Mouse (Mus musculus) forebrain, embryonic 14.5 days (tissue): ENCODE results near the gene Il16. TPM values are rescaled to one million over a fixed set of nuclear protein-coding genes. Genes with fewer than 3 reads are reported as not detected.

Experiments used
- ATAC-seq: fragments of 200-750 bp; cut with Nextera tagmentation; 2 replicates; pipeline ENCODE4 v1.8.0; 2017; ENCODE audit warnings: mild to moderate bottlenecking, moderate library complexity
- DNase-seq: peaks from one replicate; pipeline ENCODE4 v3.0.0-alpha.2; 2015; ENCODE audit warnings: low spot score
- H3K27ac ChIP-seq: fragments of 300-500 bp; sonication (generic); 2 replicates; pipeline ENCODE4 v1.5.1; 2014; ENCODE audit warnings: low read depth, mild to moderate bottlenecking, control low read depth, low read length, moderate library complexity
- H3K27me3 ChIP-seq: fragments of 300-500 bp; sonication (generic); replicated peaks from 2 replicates; pipeline ENCODE4 v1.6.1; 2014; ENCODE audit warnings: low read length, control low read depth, mixed read lengths; ENCODE audit not compliant: control insufficient read depth, insufficient read depth
- H3K36me3 ChIP-seq: fragments of 300-500 bp; sonication (generic); 2 replicates; pipeline ENCODE4 v1.6.1; 2014; ENCODE audit warnings: low read length, control low read depth; ENCODE audit not compliant: control insufficient read depth, insufficient read depth
- H3K4me1 ChIP-seq: fragments of 300-500 bp; sonication (generic); 2 replicates; pipeline ENCODE4 v1.6.1; 2014; ENCODE audit warnings: antibody characterized with exemption, low read length, control low read depth; ENCODE audit not compliant: control insufficient read depth, insufficient read depth
- H3K4me2 ChIP-seq: fragments of 300-500 bp; sonication (generic); 2 replicates; pipeline ENCODE4 v1.6.1; 2014; ENCODE audit warnings: mild to moderate bottlenecking, control low read depth, low read length
- H3K4me3 ChIP-seq: fragments of 300-500 bp; sonication (generic); 2 replicates; pipeline ENCODE4 v1.5.1; 2014; ENCODE audit warnings: low read depth, low read length, control low read depth
- H3K9ac ChIP-seq: fragments of 300-500 bp; sonication (generic); 2 replicates; pipeline ENCODE4 v1.6.1; 2014; ENCODE audit warnings: mild to moderate bottlenecking, low read length, control low read depth, moderate library complexity
- H3K9me3 ChIP-seq: fragments of 300-500 bp; sonication (generic); replicated peaks from 2 replicates; pipeline ENCODE4 v1.6.1; 2016; ENCODE audit warnings: low read length, control low read depth, mixed read lengths; ENCODE audit not compliant: control insufficient read depth
- whole genome bisulfite sequencing: fragments of 180-500 bp; shearing (Covaris S2); extraction: QIAGEN DNeasy Blood & Tissue Kit; methylation state at CpG from one replicate; pipeline ENCODE4 v1.1.7; 2014; 5-methylcytosine and 5-hydroxymethylcytosine counted together
- polyA plus RNA-seq: library from polyadenylated mRNA; unstranded; fragments of >200 nt; fragmentation: Nextera tagmentation; extraction: Ambion mirVana; gene quantifications from 2 replicates; pipeline ENCODE4 v1.2.1, GENCODE M21; 2014

Il16 gene
- polyA plus RNA-seq, 1 experiment from 2014 or later = 0.91 TPM

- no peak for DNase-seq
- 87% methylated on average over 6 of the region's 6 CpGs for WGBS
- H3K4me3 ChIP-seq = no peak overlapping the region
- H3K4me2 ChIP-seq = no peak overlapping the region
- no peaks in the 10 kb centered on the region for H3K4me1 ChIP-seq
- no peaks in the 10 kb centered on the region for H3K27me3 ChIP-seq
- no peak overlapping the region for H3K27ac ChIP-seq
- no peak overlapping the region for H3K9ac ChIP-seq
- no peak for ATAC-seq
- H3K9me3 ChIP-seq = no peaks in the 10 kb centered on the region
- H3K36me3 ChIP-seq = no peaks in the 10 kb centered on the region
Measured at GRCm38 (mm10) chr7:83731297-83731696, 14.2 kb downstream of the Il16 start.

- no peak for ATAC-seq
- 84% methylated on average over 5 of the region's 5 CpGs for WGBS
Measured at GRCm38 (mm10) chr7:83726936-83727632, 18.4 kb downstream of the Il16 start.

DNA sequence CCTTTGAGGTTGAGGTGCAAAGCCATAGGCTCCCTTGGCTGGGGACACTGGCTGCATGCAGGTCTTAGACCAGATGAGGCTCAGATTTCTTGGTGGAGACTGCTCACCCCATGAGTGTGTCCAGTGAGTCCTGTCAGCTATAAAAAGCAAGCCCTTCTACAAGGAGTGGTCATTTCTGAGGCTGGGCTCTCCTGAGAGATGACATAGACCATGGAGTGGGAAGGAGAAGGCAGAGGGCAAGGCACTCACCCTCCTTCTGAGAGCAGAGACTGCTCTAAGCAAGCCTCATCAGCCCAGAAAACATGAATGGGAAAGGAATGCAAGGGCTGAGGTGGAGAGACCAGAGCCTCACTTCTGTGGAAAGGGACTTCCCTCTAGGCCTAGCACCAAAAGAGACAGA, 19.7 kb downstream of the Il16 start:
- DNase-seq = no peak
- Histone ChIP-seq H3K9ac (no peak overlapping the region), H3K9me3 (no peaks in the 10 kb centered on the region), H3K4me3 (no peak overlapping the region), H3K4me1 (no peaks in the 10 kb centered on the region), H3K27ac (no peak overlapping the region), H3K36me3 (no peaks in the 10 kb centered on the region), H3K4me2 (no peak overlapping the region), H3K27me3 (no peaks in the 10 kb centered on the region)
- ATAC-seq = no peak

More at GRCm38 (mm10) chr7:83726936-83727632, 18.4 kb downstream of the Il16 start:
- H3K4me3 ChIP-seq = no peak overlapping the region
- H3K4me1 ChIP-seq = no peaks in the 10 kb centered on the region
- no peaks in the 10 kb centered on the region for H3K9me3 ChIP-seq
- H3K9ac ChIP-seq = no peak overlapping the region
- H3K27ac ChIP-seq = no peak overlapping the region
- H3K36me3 ChIP-seq = no peaks in the 10 kb centered on the region
- H3K4me2 ChIP-seq = no peak overlapping the region
- DNase-seq = no peak
- no peaks in the 10 kb centered on the region for H3K27me3 ChIP-seq

DNA sequence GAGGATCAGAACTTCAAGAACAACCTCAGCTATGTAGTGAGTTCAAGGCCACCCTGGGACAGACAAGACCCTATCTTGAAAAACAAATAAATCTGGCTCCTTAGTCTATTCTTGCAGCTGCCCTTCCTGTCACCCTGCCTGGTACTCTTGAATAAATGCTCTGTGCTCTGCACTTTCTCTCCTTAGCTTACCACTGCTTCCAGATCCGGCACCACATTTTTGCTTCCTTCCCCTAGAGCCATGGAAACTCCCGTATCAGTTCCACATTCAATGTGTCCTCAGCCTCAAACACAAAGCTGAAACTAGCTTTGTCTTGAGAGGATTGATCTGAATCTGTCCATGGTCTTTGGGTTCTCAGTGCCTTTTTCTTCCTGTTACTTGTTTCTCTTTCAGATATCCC, 21.0 kb downstream of the Il16 start:
- Histone ChIP-seq H3K4me1 (no peaks in the 10 kb centered on the region), H3K4me3 (no peak overlapping the region), H3K36me3 (no peaks in the 10 kb centered on the region), H3K9me3 (no peaks in the 10 kb centered on the region), H3K27me3 (no peaks in the 10 kb centered on the region), H3K9ac (no peak overlapping the region), H3K27ac (no peak overlapping the region), H3K4me2 (no peak overlapping the region)
- no peak for ATAC-seq
- DNase-seq = no peak
- WGBS = 81% methylated on average over 2 of the region's 2 CpGs

DNA sequence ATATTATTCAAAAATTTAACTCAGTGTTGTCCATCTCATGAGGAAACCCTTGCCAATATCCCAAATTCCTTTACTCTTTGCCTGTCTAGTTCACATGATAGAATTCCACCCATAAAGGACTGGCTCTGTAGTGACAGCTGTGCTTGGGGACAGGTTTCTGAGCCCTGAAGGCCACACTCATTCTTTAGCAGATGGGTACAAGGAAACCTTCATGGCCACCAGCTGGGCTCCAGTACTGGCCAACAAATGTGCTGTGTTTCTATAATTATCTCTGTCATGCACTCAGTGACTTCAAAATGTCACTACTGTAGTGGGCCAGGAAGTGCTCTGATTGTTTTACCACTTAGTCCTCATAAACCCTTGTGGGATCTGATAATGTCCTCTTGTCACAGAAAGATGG, 21.6 kb downstream of the Il16 start:
- no peak for ATAC-seq
- Histone ChIP-seq H3K27ac (no peak overlapping the region), H3K9me3 (no peaks in the 10 kb centered on the region), H3K36me3 (no peaks in the 10 kb centered on the region), H3K4me1 (no peaks in the 10 kb centered on the region), H3K27me3 (no peaks in the 10 kb centered on the region), H3K4me2 (no peak overlapping the region), H3K4me3 (no peak overlapping the region), H3K9ac (no peak overlapping the region)
- no peak for DNase-seq

DNA sequence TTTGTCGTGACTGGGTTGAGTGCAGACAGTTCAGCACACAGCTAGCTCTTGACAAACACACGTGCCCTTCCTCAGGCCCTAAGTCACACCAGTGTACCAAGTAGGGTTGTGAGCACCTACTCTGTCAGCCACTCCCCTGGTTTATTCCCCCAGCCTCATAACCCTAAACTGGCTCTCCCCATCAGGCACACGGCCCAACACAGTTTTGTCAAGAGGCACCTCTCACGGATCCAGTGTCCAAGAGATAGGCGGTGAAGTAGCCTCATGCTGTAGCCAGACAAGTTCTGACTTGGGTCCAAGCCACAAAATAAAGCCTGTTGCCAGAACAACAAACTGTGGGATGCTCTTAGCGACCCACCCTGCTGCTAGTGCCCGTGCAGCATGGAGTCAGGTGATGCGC, 22.3 kb downstream of the Il16 start:
- Histone ChIP-seq H3K36me3 (no peaks in the 10 kb centered on the region), H3K27ac (no peak overlapping the region), H3K27me3 (no peaks in the 10 kb centered on the region), H3K4me2 (no peak overlapping the region), H3K9ac (no peak overlapping the region), H3K4me1 (no peaks in the 10 kb centered on the region), H3K4me3 (no peak overlapping the region), H3K9me3 (no peaks in the 10 kb centered on the region)
- DNase-seq = no peak
- ATAC-seq = no peak
- 90% methylated on average over 8 of the region's 8 CpGs for WGBS

GRCm38 (mm10) chr7:83722485-83722884, 23.0 kb downstream of the Il16 start:
- no peak overlapping the region for H3K4me2 ChIP-seq
- WGBS = 95% methylated on average over 14 of the region's 14 CpGs
- H3K9me3 ChIP-seq = no peaks in the 10 kb centered on the region
- H3K27me3 ChIP-seq = no peaks in the 10 kb centered on the region
- no peaks in the 10 kb centered on the region for H3K36me3 ChIP-seq
- H3K27ac ChIP-seq = no peak overlapping the region
- no peak overlapping the region for H3K9ac ChIP-seq
- DNase-seq = no peak
- no peak overlapping the region for H3K4me3 ChIP-seq
- no peaks in the 10 kb centered on the region for H3K4me1 ChIP-seq
- ATAC-seq = no peak

DNA sequence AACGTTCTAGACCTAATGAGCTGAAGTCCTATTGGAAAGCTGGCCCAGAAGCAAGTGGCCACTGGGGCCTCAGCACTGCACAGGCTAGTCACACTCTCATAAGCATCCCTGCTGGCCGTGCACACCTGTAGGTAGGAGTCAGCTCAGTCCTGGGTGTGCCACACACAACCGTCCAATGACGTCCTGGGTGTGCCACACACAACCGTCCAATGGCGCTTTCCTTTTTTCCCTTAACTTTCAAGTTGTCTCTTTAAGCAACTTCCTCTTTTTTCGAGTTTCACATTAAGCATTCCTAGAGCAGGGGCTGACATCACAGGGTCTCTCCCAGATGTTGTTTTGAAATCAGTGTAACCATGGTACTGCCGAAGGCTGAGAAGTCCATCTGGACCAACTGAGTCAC, 25.3 kb downstream of the Il16 start:
- no peaks in the 10 kb centered on the region for H3K4me1 ChIP-seq
- no peak overlapping the region for H3K27ac ChIP-seq
- H3K4me3 ChIP-seq = no peak overlapping the region
- WGBS = 88% methylated on average over 8 of the region's 8 CpGs
- no peak overlapping the region for H3K9ac ChIP-seq
- no peak for DNase-seq
- no peaks in the 10 kb centered on the region for H3K36me3 ChIP-seq
- no peaks in the 10 kb centered on the region for H3K9me3 ChIP-seq
- H3K4me2 ChIP-seq = no peak overlapping the region
- no peaks in the 10 kb centered on the region for H3K27me3 ChIP-seq
- no peak for ATAC-seq

DNA sequence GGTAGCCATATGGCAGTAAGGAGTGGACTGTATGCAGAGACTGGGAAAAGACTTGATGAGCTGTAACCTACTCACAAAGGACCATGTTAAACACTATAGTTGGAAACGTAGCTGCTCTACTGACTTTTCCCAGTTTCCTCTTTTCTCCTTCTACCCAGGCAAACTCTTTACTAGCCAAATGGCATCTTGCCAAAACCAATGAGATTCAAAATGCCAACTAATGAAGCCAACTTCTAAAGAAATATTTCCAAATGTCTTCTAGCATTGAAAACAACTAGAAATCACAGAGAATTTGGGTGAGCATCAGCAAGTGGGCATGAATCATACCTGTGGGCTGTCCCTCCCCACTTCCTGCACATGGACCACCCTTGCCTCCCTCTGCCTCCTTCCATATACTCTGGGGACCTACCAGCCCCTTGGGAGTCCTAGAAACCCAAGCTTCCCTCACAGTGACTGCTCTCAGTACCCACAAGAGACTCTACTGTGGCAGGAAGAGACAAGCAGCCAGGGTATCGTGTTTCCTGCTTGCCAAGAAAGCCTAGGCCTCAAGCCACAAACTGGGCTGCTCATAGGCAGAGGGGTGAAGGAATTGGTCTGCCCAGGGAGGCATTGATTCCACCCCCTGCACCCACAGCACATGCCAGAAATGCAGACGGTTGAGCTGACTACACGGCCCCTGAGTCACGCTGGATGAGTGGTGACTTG, 28.4 kb downstream of the Il16 start:
- ATAC-seq = no peak
- Histone ChIP-seq H3K4me1 (no peaks in the 10 kb centered on the region), H3K4me2 (no peak overlapping the region), H3K27me3 (no peaks in the 10 kb centered on the region), H3K9me3 (peaks cover 4% of the 10 kb centered on the region; the same call in 1 of the 2 replicates), H3K36me3 (no peaks in the 10 kb centered on the region), H3K9ac (no peak overlapping the region), H3K27ac (no peak overlapping the region), H3K4me3 (no peak overlapping the region)
- WGBS = 65% methylated on average over 5 of the region's 5 CpGs
- peak; percentile 33 for DNase-seq
